Mouse (Mus musculus) heart, embryonic 10.5 days (tissue): ENCODE measurements around the gene Dact2. TPM values are rescaled to one million over a fixed set of nuclear protein-coding genes. Genes with fewer than 3 reads are reported as not detected.

Experiments
- DNase-seq: peaks from one replicate; pipeline ENCODE4 v3.0.0-alpha.2; 2017; ENCODE audit warnings: low spot score
- H3K27ac ChIP-seq: fragments of 300-500 bp; sonication (generic); 2 replicates; pipeline ENCODE4 v1.5.1; 2016; ENCODE audit warnings: mild to moderate bottlenecking
- H3K27me3 ChIP-seq: fragments of 300-500 bp; sonication (generic); 2 replicates; pipeline ENCODE4 v1.6.1; 2016; ENCODE audit warnings: mild to moderate bottlenecking; ENCODE audit not compliant: poor library complexity, insufficient read depth, severe bottlenecking
- H3K36me3 ChIP-seq: fragments of 300-500 bp; sonication (generic); 2 replicates; pipeline ENCODE4 v1.6.1; 2016; ENCODE audit warnings: mild to moderate bottlenecking, moderate library complexity
- H3K4me1 ChIP-seq: fragments of 300-500 bp; sonication (generic); 2 replicates; pipeline ENCODE4 v1.6.1; 2016; ENCODE audit warnings: mild to moderate bottlenecking
- H3K4me3 ChIP-seq: fragments of 300-500 bp; sonication (generic); 2 replicates; pipeline ENCODE4 v1.5.1; 2016; ENCODE audit warnings: mild to moderate bottlenecking, moderate library complexity
- H3K9me3 ChIP-seq: fragments of 300-500 bp; sonication (generic); 2 replicates; pipeline ENCODE4 v1.6.1; 2016; ENCODE audit warnings: mild to moderate bottlenecking, moderate library complexity
- WGBS: fragments of 180-500 bp; shearing (Covaris S2); methylation state at CpG from one replicate; pipeline ENCODE4 v1.1.7; 2016; 5-methylcytosine and 5-hydroxymethylcytosine counted together
- polyA plus RNA-seq: library from polyadenylated mRNA; unstranded; fragments of >200 nt; fragmentation: Nextera tagmentation; extraction: Ambion mirVana; gene quantifications from 2 replicates; pipeline ENCODE4 v1.2.1, GENCODE M21; 2016

Gene Dact2
- 0.59 and 1.4 TPM in 2 replicates for polyA plus RNA-seq

DNA sequence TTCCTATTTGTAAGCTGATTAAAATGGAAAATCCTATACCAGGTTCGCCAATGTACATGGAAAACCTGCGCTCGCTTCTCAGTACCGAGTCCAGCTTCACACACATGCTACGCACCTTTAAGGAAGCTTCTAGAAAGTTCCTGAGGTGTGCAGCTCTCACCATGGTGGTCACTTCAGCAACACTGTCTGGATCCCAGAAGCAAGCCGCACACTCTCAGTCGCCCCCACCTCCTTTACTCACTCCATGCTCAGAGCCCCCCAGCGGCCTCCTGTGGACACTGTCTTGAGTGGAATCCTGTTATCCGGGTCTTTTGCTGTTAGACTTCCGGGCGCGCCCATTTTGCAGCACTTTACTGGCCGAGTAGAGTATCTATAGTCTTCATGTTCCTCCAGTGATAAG, at the start of gene Dact2:
Gene Dact2, minus strand, starts transcription at position 244 of the 400 bp plus-strand sequence.
- Histone ChIP-seq H3K4me3 (peak within 1 kb of the TSS; percentile 72), H3K4me1 (peaks cover 33% of the 10 kb centered on the region), H3K27me3 (peaks cover 74% of the 10 kb centered on the region), H3K27ac (peak within 1 kb of the TSS; percentile 81), H3K9me3 (no peaks in the 10 kb centered on the region), H3K36me3 (no peaks in the 10 kb centered on the region)
- WGBS = 36% methylated on average over 13 of the region's 13 CpGs
- DNase-seq = peak; percentile 80

DNA sequence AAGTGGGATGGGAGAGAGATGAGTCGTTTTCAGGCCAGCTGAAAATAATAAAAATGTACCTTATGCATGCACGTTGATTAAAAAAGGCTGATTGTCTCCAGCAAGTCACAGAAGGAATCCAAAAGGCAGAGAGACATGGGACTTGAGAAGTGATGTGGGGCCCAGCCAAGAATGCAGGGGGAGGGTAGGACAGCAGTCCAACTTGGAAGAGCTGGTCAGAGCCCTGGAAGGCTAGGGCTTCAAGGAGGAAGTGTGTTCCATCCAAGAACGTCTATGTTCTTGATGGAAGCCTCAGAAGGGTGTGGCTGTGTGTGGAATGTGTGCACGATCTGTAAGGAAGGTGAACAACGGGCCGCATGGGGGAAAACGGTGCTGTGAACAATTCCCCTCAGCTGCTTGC, 48.4 kb upstream of the Dact2 start:
- DNase-seq = no peak
- Histone ChIP-seq H3K36me3 (no peaks in the 10 kb centered on the region), H3K9me3 (no peaks in the 10 kb centered on the region), H3K4me1 (peaks cover 5% of the 10 kb centered on the region), H3K27me3 (peaks cover 64% of the 10 kb centered on the region), H3K27ac (no peak overlapping the region), H3K4me3 (no peak overlapping the region)
- 75% methylated on average over 7 of the region's 7 CpGs for WGBS

DNA sequence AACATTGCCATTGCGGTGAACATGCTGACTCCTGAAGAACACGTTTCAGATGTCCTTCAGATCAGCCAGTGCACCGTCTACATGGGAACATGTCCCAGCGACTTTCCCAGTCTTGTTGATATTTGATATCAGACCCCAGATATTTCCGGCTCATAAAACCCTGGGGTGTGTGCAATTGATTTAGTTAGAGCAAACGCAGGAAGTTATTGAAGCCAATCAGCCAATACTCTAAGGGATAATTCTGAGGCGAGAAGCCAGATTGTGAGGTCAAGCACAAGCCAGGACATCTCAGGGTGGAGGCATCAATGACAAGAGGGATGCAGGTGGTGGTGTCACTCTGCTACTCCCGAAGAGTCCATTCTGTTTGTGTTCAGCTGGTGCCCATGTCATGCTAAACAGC, 46.3 kb upstream of the Dact2 start:
- peaks cover 5% of the 10 kb centered on the region for H3K4me1 ChIP-seq
- 79% methylated on average over 8 of the region's 8 CpGs for WGBS
- no peaks in the 10 kb centered on the region for H3K9me3 ChIP-seq
- H3K36me3 ChIP-seq = no peaks in the 10 kb centered on the region
- peaks cover 65% of the 10 kb centered on the region for H3K27me3 ChIP-seq
- H3K4me3 ChIP-seq = no peak overlapping the region
- DNase-seq = no peak
- H3K27ac ChIP-seq = no peak overlapping the region

DNA sequence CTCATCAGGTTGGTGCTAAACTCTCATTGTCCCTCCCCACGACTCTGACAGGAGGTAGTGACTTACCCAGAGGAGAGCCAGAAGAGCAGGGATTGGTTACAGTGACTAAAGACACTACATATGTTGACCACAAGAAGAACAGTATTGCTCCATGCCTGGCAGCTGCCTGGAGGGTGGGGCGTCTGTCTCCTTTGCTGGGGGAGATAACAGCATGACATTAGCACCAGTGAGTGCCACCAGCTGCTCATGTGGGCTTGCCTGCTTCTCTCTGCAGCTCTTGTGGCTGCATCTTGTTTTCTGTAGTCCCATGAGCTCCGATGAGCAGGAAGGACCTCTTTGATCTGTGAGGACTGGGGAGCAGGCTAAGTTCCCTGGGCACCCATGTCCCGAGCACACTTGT, 45.5 kb upstream of the Dact2 start:
- Histone ChIP-seq H3K36me3 (no peaks in the 10 kb centered on the region), H3K9me3 (no peaks in the 10 kb centered on the region), H3K4me3 (no peak overlapping the region), H3K4me1 (peaks cover 5% of the 10 kb centered on the region), H3K27me3 (peaks cover 68% of the 10 kb centered on the region), H3K27ac (no peak overlapping the region)
- no peak for DNase-seq
- 30% methylated on average over 4 of the region's 4 CpGs for WGBS

DNA sequence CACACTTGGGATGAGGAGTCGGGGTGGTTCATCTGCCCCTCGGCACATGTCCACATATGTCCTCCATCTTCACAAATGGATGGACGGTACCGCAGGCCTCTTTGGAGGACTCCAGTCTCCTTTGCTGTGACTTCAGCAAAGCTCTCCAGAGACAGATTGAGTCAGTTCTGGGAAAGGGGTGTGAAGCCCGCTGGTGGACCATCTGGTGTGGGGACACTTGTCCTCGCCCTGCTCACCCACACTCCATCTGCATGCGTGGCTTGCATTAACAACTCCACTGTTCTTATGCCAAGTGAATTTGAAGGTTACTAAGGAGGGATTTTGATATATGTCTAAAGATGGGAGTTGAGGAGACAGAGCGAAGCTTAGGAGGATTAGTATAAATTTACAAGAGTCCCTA, 43.8 kb upstream of the Dact2 start:
- WGBS = 85% methylated on average over 8 of the region's 8 CpGs
- Histone ChIP-seq H3K4me1 (no peaks in the 10 kb centered on the region), H3K9me3 (no peaks in the 10 kb centered on the region), H3K27me3 (peaks cover 84% of the 10 kb centered on the region), H3K27ac (no peak overlapping the region), H3K4me3 (no peak overlapping the region), H3K36me3 (no peaks in the 10 kb centered on the region)
- no peak for DNase-seq

DNA sequence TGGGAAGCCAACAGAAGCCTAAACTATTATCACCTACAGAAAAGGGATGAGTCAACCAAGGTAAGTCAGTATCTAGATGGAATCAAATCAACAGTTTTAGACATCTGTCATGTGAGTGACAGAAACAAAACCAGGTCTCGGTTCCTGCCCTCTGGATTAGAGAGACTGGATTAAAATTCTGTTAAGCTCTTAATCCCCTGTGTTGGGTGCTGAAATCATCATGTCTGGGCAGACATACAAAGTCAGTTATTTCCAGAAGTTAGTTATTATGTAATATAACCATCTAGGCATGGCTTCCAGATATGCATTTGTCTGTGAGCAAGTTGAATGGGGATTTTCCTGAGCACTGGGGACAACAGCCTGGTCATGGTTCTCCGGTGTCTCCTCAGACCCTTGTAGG, 42.2 kb upstream of the Dact2 start:
- H3K4me1 ChIP-seq = no peaks in the 10 kb centered on the region
- H3K9me3 ChIP-seq = no peaks in the 10 kb centered on the region
- DNase-seq = no peak
- peaks cover 84% of the 10 kb centered on the region for H3K27me3 ChIP-seq
- H3K27ac ChIP-seq = no peak overlapping the region
- no peak overlapping the region for H3K4me3 ChIP-seq
- H3K36me3 ChIP-seq = no peaks in the 10 kb centered on the region
- 86% methylated on average over 2 of the region's 2 CpGs for WGBS

DNA sequence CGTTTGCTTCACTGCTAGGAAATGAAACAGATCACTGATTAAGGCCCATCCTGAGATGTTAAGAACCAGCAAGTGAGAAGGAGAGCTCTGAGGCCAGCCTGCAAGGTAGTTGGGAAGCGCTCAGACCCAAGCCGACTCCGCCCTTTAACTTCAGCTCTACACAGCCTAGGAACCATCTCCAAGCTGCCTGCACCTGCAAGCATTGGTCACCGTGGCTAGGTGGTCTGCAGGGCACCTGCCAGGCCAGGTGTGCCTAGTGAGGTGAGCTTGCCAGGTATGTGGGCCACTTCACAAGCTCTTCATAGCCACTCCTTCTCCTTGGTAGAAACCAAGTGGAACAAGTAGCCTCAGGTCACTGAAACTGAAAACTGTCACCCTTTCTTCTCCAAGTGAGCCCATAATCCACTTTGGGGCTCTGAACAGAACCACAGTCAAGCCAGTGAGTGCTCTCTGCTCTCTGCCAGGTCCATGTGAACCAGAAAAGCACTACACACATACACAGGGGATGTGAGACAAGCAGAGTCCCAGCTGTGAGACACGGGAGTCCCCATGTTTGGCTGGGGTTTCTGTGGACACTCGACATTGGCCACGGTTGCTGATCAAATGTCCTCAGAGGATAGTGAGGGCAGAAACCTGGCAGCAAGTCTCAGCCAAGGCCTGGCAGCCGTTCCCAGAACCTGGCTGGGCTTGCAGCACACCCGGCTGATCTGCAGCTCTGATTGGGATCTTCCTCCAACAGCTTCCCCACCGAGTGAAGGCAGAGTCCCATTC, 40.3 kb upstream of the Dact2 start:
- WGBS = 61% methylated on average over 11 of the region's 11 CpGs
- Histone ChIP-seq H3K9me3 (no peaks in the 10 kb centered on the region), H3K4me3 (no peak overlapping the region), H3K4me1 (no peaks in the 10 kb centered on the region), H3K36me3 (no peaks in the 10 kb centered on the region), H3K27ac (no peak overlapping the region), H3K27me3 (peaks cover 82% of the 10 kb centered on the region)
- DNase-seq = no peak

DNA sequence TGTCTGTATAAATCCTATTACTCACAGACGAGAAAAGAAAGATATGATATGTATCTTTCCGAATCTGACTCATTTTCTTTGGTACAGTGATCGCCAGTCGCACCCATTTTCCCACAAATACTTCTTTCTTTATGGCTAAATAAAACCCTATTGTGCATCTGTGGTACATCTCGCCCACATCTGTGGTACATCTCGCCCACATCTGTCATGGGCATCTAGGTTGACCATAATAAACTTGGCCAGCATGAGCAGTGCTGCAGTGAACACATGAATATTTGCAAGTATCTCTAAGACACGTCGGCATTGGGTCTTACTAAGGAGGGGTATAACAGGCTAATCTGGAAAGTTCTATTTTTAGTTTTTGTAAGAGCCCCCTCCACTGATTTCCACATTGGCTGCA, 38.5 kb upstream of the Dact2 start:
- Histone ChIP-seq H3K27me3 (peaks cover 84% of the 10 kb centered on the region), H3K4me3 (no peak overlapping the region), H3K36me3 (no peaks in the 10 kb centered on the region), H3K4me1 (no peaks in the 10 kb centered on the region), H3K9me3 (no peaks in the 10 kb centered on the region), H3K27ac (no peak overlapping the region)
- 79% methylated on average over 8 of the region's 8 CpGs for WGBS
- no peak for DNase-seq

DNA sequence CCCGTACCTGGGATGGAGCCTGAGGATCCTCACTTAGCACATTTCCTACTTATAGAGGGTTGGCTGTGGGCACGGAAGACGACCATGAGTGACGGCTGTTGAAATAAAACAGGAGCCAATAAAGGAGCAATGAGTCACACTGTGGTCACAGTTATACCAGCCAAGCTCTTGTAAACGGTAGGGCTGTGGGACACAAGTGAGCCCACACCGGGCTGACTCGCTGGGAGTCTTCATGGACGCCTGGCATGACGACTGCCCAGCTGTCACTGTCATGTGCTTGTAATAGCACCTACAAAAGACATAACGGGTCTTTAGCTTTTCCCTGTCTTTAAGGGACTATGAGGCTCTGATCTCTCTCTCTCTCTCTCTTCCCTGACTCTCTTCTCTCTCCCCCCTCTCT, 35.9 kb upstream of the Dact2 start:
- Histone ChIP-seq H3K27me3 (peaks cover 90% of the 10 kb centered on the region), H3K27ac (no peak overlapping the region), H3K4me1 (no peaks in the 10 kb centered on the region), H3K36me3 (no peaks in the 10 kb centered on the region), H3K9me3 (no peaks in the 10 kb centered on the region), H3K4me3 (no peak overlapping the region)
- WGBS = 75% methylated on average over 10 of the region's 10 CpGs
- DNase-seq = no peak

DNA sequence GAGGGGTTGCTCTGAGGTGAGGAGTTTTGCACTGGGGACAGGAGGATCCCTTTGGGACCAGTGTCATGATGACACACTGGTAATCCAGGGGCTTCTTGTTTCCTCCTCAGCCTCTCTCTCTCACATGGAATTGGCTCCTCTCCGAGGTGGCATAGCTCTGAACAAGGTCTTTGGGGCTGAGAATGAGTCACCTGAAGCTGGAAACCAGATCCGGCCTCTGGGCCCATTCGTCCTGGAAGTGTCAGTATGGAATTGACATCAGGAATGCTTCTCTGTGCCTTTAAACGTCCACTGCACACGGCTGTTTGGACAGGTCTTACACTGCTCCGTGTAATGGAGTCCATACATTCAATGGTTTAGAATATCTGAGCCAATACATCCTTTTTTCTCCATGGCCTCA, 33.0 kb upstream of the Dact2 start:
- no peak overlapping the region for H3K27ac ChIP-seq
- no peak for DNase-seq
- no peaks in the 10 kb centered on the region for H3K9me3 ChIP-seq
- 63% methylated on average over 6 of the region's 6 CpGs for WGBS
- no peaks in the 10 kb centered on the region for H3K4me1 ChIP-seq
- H3K4me3 ChIP-seq = no peak overlapping the region
- peaks cover 96% of the 10 kb centered on the region for H3K27me3 ChIP-seq
- no peaks in the 10 kb centered on the region for H3K36me3 ChIP-seq

DNA sequence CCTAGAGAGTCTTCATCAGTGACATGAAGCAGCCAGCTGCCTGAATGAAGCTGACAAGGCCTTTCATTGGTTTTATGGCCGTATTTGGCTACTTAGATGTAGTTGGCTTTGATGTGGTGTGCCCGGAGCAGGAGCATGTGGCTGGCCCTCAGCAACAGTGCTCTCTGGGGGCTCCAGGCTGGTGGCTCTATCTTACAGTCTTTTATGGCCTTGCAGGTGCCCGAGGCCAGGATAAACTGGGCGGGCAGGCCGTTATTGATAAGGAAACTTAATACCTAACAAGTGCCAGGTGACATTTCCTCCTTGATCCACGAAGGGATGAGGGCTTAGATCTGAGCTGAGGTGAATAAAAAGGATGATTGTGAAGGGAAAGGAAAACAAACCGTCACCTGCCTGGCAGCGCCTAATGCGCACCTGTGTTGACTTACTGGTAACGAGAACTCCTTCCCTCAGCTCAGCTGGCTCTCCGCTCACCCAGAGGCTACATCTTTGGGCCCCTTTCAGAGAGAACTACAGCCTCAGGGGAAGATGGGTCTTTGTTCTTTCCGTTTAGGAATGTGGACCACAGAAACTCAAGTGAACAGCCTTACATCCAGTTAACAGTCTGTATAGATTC, 30.8 kb upstream of the Dact2 start:
- no peak overlapping the region for H3K27ac ChIP-seq
- no peak overlapping the region for H3K4me3 ChIP-seq
- WGBS = 63% methylated on average over 12 of the region's 12 CpGs
- H3K27me3 ChIP-seq = peaks cover 97% of the 10 kb centered on the region
- H3K9me3 ChIP-seq = no peaks in the 10 kb centered on the region
- peaks cover 4% of the 10 kb centered on the region for H3K4me1 ChIP-seq
- DNase-seq = no peak
- no peaks in the 10 kb centered on the region for H3K36me3 ChIP-seq

DNA sequence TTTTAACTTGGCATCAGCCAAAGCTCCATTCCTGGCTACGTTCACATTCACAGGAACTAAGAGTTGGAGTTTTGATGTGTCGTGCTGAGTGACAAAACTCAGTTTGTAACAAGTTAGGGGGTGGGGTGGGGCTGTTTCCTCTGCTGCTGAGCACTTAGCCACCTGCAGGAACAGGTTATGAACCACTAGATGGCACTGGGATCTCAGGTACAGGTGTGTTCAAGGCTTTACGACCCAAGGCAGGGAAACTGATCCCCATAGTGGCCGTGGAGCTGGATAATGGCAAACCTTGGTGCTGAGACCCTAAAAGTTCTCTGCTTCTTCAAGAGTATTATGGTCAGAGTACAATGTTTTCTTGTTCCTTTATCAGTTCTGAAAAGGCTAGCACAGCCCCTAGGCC, 29.6 kb upstream of the Dact2 start:
- Histone ChIP-seq H3K9me3 (no peaks in the 10 kb centered on the region), H3K27ac (no peak overlapping the region), H3K4me3 (no peak overlapping the region), H3K36me3 (no peaks in the 10 kb centered on the region), H3K27me3 (peaks cover 98% of the 10 kb centered on the region), H3K4me1 (peaks cover 4% of the 10 kb centered on the region)
- no peak for DNase-seq
- WGBS = 37% methylated on average over 4 of the region's 4 CpGs

DNA sequence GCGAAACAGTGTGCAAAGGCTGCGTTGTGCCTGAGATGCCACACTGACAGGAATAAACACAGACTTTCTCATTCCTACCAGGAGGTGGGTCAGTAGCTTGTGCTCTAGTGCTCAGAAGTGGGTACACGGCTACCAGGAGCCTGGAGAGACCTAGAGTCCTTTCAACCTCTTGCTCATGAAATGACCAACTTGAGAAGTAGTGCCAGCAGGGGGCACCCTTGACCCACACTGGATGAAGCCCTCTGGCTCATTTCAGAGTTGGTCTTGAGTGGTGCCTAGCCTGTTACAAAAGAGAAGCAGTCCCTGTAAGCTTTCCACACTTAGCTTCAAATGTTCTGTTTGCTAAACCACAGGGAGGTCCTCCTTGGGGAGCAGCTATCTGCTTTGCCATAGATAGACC, 28.5 kb upstream of the Dact2 start:
- 56% methylated on average over 3 of the region's 3 CpGs for WGBS
- no peak overlapping the region for H3K27ac ChIP-seq
- H3K4me3 ChIP-seq = no peak overlapping the region
- H3K4me1 ChIP-seq = peaks cover 5% of the 10 kb centered on the region
- DNase-seq = peak; percentile 90
- H3K9me3 ChIP-seq = no peaks in the 10 kb centered on the region
- H3K27me3 ChIP-seq = peaks cover 97% of the 10 kb centered on the region
- no peaks in the 10 kb centered on the region for H3K36me3 ChIP-seq
